In genomic region chr5:138755121-138755452, GRCm38 (mm10) we compare ENCODE assay signal across 8 mouse cellular contexts. TPM values are rescaled to one million over a fixed set of nuclear protein-coding genes. Genes with fewer than 3 reads are reported as not detected.
DNase-seq lines count a peak whose midpoint lies in the region; ATAC-seq and TF ChIP-seq lines count a peak whose summit lies in the region.

No protein-coding gene starts in this region.

- H3K4me2 ChIP-seq in embryonic facial prominence, embryonic 13.5 days = peak overlapping the region; percentile 97
- peak overlapping the region; percentile 83 for H3K4me2 ChIP-seq in hindbrain, embryonic 16.5 days (ENCODE audit: low read length)
- H3K4me2 ChIP-seq in midbrain, embryonic 15.5 days = peak overlapping the region; percentile 88

- WGBS in embryonic facial prominence, embryonic 13.5 days = under 1% methylated on average over 30 of the region's 34 CpGs
- 0% methylated on average over 34 of the region's 34 CpGs for WGBS in hindbrain, embryonic 16.5 days
- under 1% methylated on average over 34 of the region's 34 CpGs for WGBS in midbrain, embryonic 15.5 days

- DNase-seq in layer of hippocampus, adult 2 months (ENCODE audit: low spot score in 2 of 2) = no peak
- no peak for DNase-seq in layer of hippocampus, adult 9-10 months (ENCODE audit: low spot score)
- no peak for DNase-seq in cerebellum, adult 9-10 months
- DNase-seq in left cerebral cortex, adult 11 months (ENCODE audit: low spot score) = no peak

- peak overlapping the region; percentile 77 for H3K9ac ChIP-seq in embryonic facial prominence, embryonic 13.5 days
- H3K9ac ChIP-seq in hindbrain, embryonic 16.5 days (ENCODE audit: low read depth, low read length) = peak overlapping the region; percentile 94
- peak overlapping the region; percentile 95 for H3K9ac ChIP-seq in midbrain, embryonic 15.5 days

- peak overlapping the region; percentile 76 for H3K4me3 ChIP-seq in layer of hippocampus, adult 2 months
- H3K4me3 ChIP-seq in embryonic facial prominence, embryonic 13.5 days = peak overlapping the region; percentile 72
- peak overlapping the region; percentile 81 for H3K4me3 ChIP-seq in hindbrain, embryonic 16.5 days (ENCODE audit: low read length)
- peak overlapping the region; percentile 91 for H3K4me3 ChIP-seq in midbrain, embryonic 15.5 days

- no peak for TF ChIP-seq CTCF in layer of hippocampus, adult 2 months (conservative IDR thresholded peaks at IDR 0.05)

- peak; percentile 44; the same call in 1 of the 2 replicates for ATAC-seq in embryonic facial prominence, embryonic 13.5 days (ENCODE audit: insufficient number of reproducible peaks, insufficient read depth, low FRiP score, low TSS enrichment, low read depth)
- no peak for ATAC-seq in hindbrain, embryonic 16.5 days
- no peak for ATAC-seq in midbrain, embryonic 15.5 days (replicated peaks)
- ATAC-seq in CD4-positive, CD25-positive, alpha-beta regulatory T cell, adult 4 months = no peak

- H3K36me3 ChIP-seq in embryonic facial prominence, embryonic 13.5 days = no peaks in the 10 kb centered on the region
- H3K36me3 ChIP-seq in hindbrain, embryonic 16.5 days (ENCODE audit: control insufficient read depth, insufficient read depth, low read length) = peaks cover 8% of the 10 kb centered on the region
- H3K36me3 ChIP-seq in midbrain, embryonic 15.5 days (replicated peaks) = peaks cover 7% of the 10 kb centered on the region

- H3K4me1 ChIP-seq in embryonic facial prominence, embryonic 13.5 days = peaks cover 26% of the 10 kb centered on the region
- H3K4me1 ChIP-seq in hindbrain, embryonic 16.5 days (ENCODE audit: control insufficient read depth, insufficient read depth, low read depth, low read length) = peaks cover 46% of the 10 kb centered on the region
- H3K4me1 ChIP-seq in midbrain, embryonic 15.5 days = peaks cover 46% of the 10 kb centered on the region

- peaks cover 65% of the 10 kb centered on the region for H3K27me3 ChIP-seq in embryonic facial prominence, embryonic 13.5 days
- H3K27me3 ChIP-seq in hindbrain, embryonic 16.5 days (replicated peaks; ENCODE audit: control insufficient read depth, insufficient read depth, low read length) = no peaks in the 10 kb centered on the region
- H3K27me3 ChIP-seq in midbrain, embryonic 15.5 days (replicated peaks) = no peaks in the 10 kb centered on the region

- no peaks in the 10 kb centered on the region for H3K9me3 ChIP-seq in embryonic facial prominence, embryonic 13.5 days
- H3K9me3 ChIP-seq in hindbrain, embryonic 16.5 days (ENCODE audit: control insufficient read depth, low read length) = no peaks in the 10 kb centered on the region
- H3K9me3 ChIP-seq in midbrain, embryonic 15.5 days = no peaks in the 10 kb centered on the region

- peak overlapping the region; percentile 90 for H3K27ac ChIP-seq in layer of hippocampus, adult 2 months
- no peak overlapping the region for H3K27ac ChIP-seq in embryonic facial prominence, embryonic 13.5 days
- H3K27ac ChIP-seq in hindbrain, embryonic 16.5 days (ENCODE audit: low read depth, low read length) = peak overlapping the region; percentile 97
- peak overlapping the region; percentile 97 for H3K27ac ChIP-seq in midbrain, embryonic 15.5 days

RNA-seq across cellular contexts. Expression of gene Fam20c, which starts 0.8 kb away (rescaled TPM):
- 10 to 100 TPM; 29.2 to 33.7 TPM for total RNA-seq in layer of hippocampus, adult 2 months (2021)
- 2.9 and 5.3 TPM in 2 replicates for polyA plus RNA-seq in embryonic facial prominence, embryonic 13.5 days (2015; fragmentation: Nextera tagmentation; extraction: Ambion mirVana)
- polyA plus RNA-seq in hindbrain, embryonic 16.5 days (2015; fragmentation: Nextera tagmentation; extraction: Ambion mirVana) = 44.0 and 48.9 TPM in 2 replicates
- polyA plus RNA-seq in midbrain, embryonic 15.5 days (2015; fragmentation: Nextera tagmentation; extraction: Ambion mirVana) = 57.9 and 65.4 TPM in 2 replicates
- not detected for polyA plus RNA-seq in CD4-positive, CD25-positive, alpha-beta regulatory T cell, adult 4 months (2017; shearing (Covaris generic))
